Comparison of ENCODE assay signal across 8 mouse cellular contexts in the genomic region with DNA sequence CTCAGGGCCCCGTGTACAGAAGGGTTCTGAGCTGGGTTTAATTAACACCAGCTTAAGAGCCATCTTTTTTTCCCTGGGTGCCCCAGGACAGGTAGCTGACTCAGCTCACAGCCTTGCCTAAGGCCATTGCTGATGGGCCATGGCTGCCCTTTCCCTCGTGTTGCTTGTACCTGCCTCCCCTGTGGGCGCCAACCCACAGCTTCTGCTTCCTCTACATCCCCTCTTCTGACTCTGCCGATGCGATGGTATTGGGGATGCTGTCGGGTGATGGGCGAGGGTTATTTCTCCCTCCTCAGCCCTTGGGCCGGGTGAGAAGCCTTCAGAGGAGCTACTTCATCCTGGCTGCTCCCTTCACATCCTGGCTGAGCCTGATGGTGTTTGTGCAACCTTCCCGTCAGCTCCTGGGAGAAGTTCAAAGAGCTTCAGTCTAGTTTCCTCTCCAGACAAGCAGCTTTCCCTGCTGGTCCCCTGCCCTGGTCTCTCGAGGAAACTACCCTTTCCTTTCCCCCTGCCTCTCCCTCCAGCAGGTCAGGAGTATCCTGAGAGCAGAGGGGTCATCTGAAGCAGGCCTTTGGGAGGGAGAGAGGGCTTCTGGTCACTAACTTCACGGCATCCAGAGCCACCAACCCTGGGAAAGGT. TPM values are rescaled to one million over a fixed set of nuclear protein-coding genes. Genes with fewer than 3 reads are reported as not detected.
DNase-seq lines count a peak whose midpoint lies in the region; ATAC-seq and TF ChIP-seq lines count a peak whose summit lies in the region.

No protein-coding gene starts in this region.

- H3K4me2 ChIP-seq in lung, embryonic 14.5 days = no peak overlapping the region
- no peak overlapping the region for H3K4me2 ChIP-seq in heart, embryonic 12.5 days
- H3K4me2 ChIP-seq in limb, embryonic 13.5 days (replicated peaks) = no peak overlapping the region

- H3K9me3 ChIP-seq in lung, embryonic 14.5 days (ENCODE audit: low read depth, low read length) = no peaks in the 10 kb centered on the region
- no peaks in the 10 kb centered on the region for H3K9me3 ChIP-seq in heart, embryonic 12.5 days (replicated peaks)
- no peaks in the 10 kb centered on the region for H3K9me3 ChIP-seq in limb, embryonic 13.5 days

- peak; percentile 52 for DNase-seq in adrenal gland, postnatal 14 days
- no peak for DNase-seq in adrenal gland, postnatal 25 days
- peak; percentile 31 for DNase-seq in lung, embryonic 14.5 days
- DNase-seq in lung, postnatal 14 days = no peak
- DNase-seq in urinary bladder, postnatal 4 days (ENCODE audit: low spot score in 2 of 2) = no peak
- DNase-seq in left cerebral cortex, adult 9 months (ENCODE audit: low spot score in 2 of 2) = no peak

- no peaks in the 10 kb centered on the region for H3K27me3 ChIP-seq in lung, embryonic 14.5 days (ENCODE audit: insufficient read depth, low read length)
- H3K27me3 ChIP-seq in heart, embryonic 12.5 days (replicated peaks) = no peaks in the 10 kb centered on the region
- H3K27me3 ChIP-seq in limb, embryonic 13.5 days = 0 out of 2 replicates have a peak, but pooled peaks cover 17% of the 10 kb centered on the region

- peaks cover 9% of the 10 kb centered on the region for H3K4me1 ChIP-seq in lung, embryonic 14.5 days (ENCODE audit: insufficient read depth)
- peaks cover 22% of the 10 kb centered on the region for H3K4me1 ChIP-seq in heart, embryonic 12.5 days (replicated peaks)
- peaks cover 41% of the 10 kb centered on the region for H3K4me1 ChIP-seq in limb, embryonic 13.5 days

- no peak overlapping the region; the same call in 1 of the 2 replicates for H3K9ac ChIP-seq in lung, embryonic 14.5 days
- no peak overlapping the region for H3K9ac ChIP-seq in heart, embryonic 12.5 days
- no peak overlapping the region for H3K9ac ChIP-seq in limb, embryonic 13.5 days

- no peaks in the 10 kb centered on the region for H3K36me3 ChIP-seq in lung, embryonic 14.5 days (ENCODE audit: insufficient read depth)
- no peaks in the 10 kb centered on the region for H3K36me3 ChIP-seq in heart, embryonic 12.5 days
- H3K36me3 ChIP-seq in limb, embryonic 13.5 days = no peaks in the 10 kb centered on the region

- WGBS in lung, embryonic 14.5 days = 43% methylated on average over 11 of the region's 11 CpGs
- 57% methylated on average over 11 of the region's 11 CpGs for WGBS in heart, embryonic 12.5 days
- WGBS in limb, embryonic 13.5 days = 36% methylated on average over 11 of the region's 11 CpGs

- no peak overlapping the region for H3K4me3 ChIP-seq in lung, embryonic 14.5 days (ENCODE audit: low read depth, low read length)
- no peak overlapping the region for H3K4me3 ChIP-seq in heart, embryonic 12.5 days
- H3K4me3 ChIP-seq in limb, embryonic 13.5 days = no peak overlapping the region

- H3K27ac ChIP-seq in lung, embryonic 14.5 days (ENCODE audit: low read depth) = peak overlapping the region; percentile 65; the same call in 1 of the 2 replicates
- peak overlapping the region; percentile 29; the same call in 1 of the 2 replicates for H3K27ac ChIP-seq in heart, embryonic 12.5 days (ENCODE audit: poor library complexity, severe bottlenecking)
- peak overlapping the region; percentile 34 for H3K27ac ChIP-seq in limb, embryonic 13.5 days

- no peak for ATAC-seq in lung, embryonic 14.5 days (ENCODE audit: insufficient read depth)
- ATAC-seq in heart, embryonic 12.5 days (ENCODE audit: insufficient number of reproducible peaks, low FRiP score) = 0 out of 2 replicates have a peak, but pooled peaks have one; percentile 29
- no peak for ATAC-seq in limb, embryonic 13.5 days (ENCODE audit: low FRiP score, low read depth)

- no peak for TF ChIP-seq CTCF in lung, embryonic 14.5 days (IDR thresholded peaks at IDR 0.05; ENCODE audit: low read depth)

RNA-seq across cellular contexts. Expression of gene Srp14, which starts 32.4 kb away (rescaled TPM):
- total RNA-seq in adrenal gland, postnatal 14 days (2021) = 140 and 142 TPM in 2 replicates
- total RNA-seq in adrenal gland, postnatal 25 days (2021) = 206 and 213 TPM in 2 replicates
- polyA plus RNA-seq in lung, embryonic 14.5 days (2014; fragmentation: Nextera tagmentation; extraction: Ambion mirVana) = 214 and 218 TPM in 2 replicates
- 191 and 198 TPM in 2 replicates for polyA plus RNA-seq in heart, embryonic 12.5 days (2016; fragmentation: Nextera tagmentation; extraction: Ambion mirVana)
- polyA plus RNA-seq in limb, embryonic 13.5 days (2015; fragmentation: Nextera tagmentation; extraction: Ambion mirVana) = 244 and 249 TPM in 2 replicates

RNA-seq across cellular contexts. Expression of gene Bmf, which starts 37.6 kb away (rescaled TPM):
- 14.4 and 26.8 TPM in 2 replicates for total RNA-seq in adrenal gland, postnatal 14 days (2021)
- total RNA-seq in adrenal gland, postnatal 25 days (2021) = 13.6 and 24.0 TPM in 2 replicates
- polyA plus RNA-seq in lung, embryonic 14.5 days (2014; fragmentation: Nextera tagmentation; extraction: Ambion mirVana) = 5.0 and 7.1 TPM in 2 replicates
- 2.0 and 2.7 TPM in 2 replicates for polyA plus RNA-seq in heart, embryonic 12.5 days (2016; fragmentation: Nextera tagmentation; extraction: Ambion mirVana)
- polyA plus RNA-seq in limb, embryonic 13.5 days (2015; fragmentation: Nextera tagmentation; extraction: Ambion mirVana) = 6.8 and 7.3 TPM in 2 replicates

Comparison
In these comparisons a context has a peak if more than half of its experiments do, and no peak if none do; other contexts are left out.
1. DNase-seq: peak in adrenal gland, postnatal 14 days (single experiment) and lung, embryonic 14.5 days (single experiment); none in adrenal gland, postnatal 25 days (single experiment), lung, postnatal 14 days (single experiment), urinary bladder, postnatal 4 days (0 of 2) and left cerebral cortex, adult 9 months (0 of 2).
2. Peak in every context shown above with its lines, with median percentiles within 50 percentile points of each other: H3K27ac ChIP-seq.